11 mouse cellular contexts compared by ENCODE assay signal in genomic region chr4:131981755-131982154, GRCm38 (mm10).
DNase-seq lines count a peak whose midpoint lies in the region; ATAC-seq and TF ChIP-seq lines count a peak whose summit lies in the region.
"Had no signal": no experiment of that assay in that cellular context is flagged by ENCODE, and none has a peak within 500 bp of the region (broad histone marks: within the 10 kb centered on the region; RNA-seq: fewer than 3 reads in every experiment).

No protein-coding gene starts in this region.

- no peak for TF ChIP-seq POLR2A in MEL (IDR thresholded peaks at IDR 0.05; ENCODE audit: control insufficient read depth in 1 of 2, insufficient read depth in 1 of 2, low read depth in 1 of 2, low read length in 2 of 2, poor library complexity in 1 of 2)

- no peaks in the 10 kb centered on the region for H3K9me3 ChIP-seq in hindbrain, postnatal 0 days (ENCODE audit: low read length)
- H3K9me3 ChIP-seq in hindbrain, embryonic 13.5 days, result no peaks in the 10 kb centered on the region
- no peaks in the 10 kb centered on the region for H3K9me3 ChIP-seq in midbrain, embryonic 14.5 days (ENCODE audit: control insufficient read depth, low read length)
- no peaks in the 10 kb centered on the region for H3K9me3 ChIP-seq in midbrain, embryonic 10.5 days (replicated peaks)
- no peaks in the 10 kb centered on the region for H3K9me3 ChIP-seq in MEL (replicated peaks; ENCODE audit: insufficient read depth, low read length)
- H3K9me3 ChIP-seq: hindbrain, embryonic 12.5 days had no signal

- no peak overlapping the region for H3K27ac ChIP-seq in hindbrain, postnatal 0 days
- H3K27ac ChIP-seq in hindbrain, embryonic 13.5 days, result no peak overlapping the region
- H3K27ac ChIP-seq in midbrain, embryonic 14.5 days (replicated peaks; ENCODE audit: low read depth, low read length), result no peak overlapping the region
- no peak overlapping the region for H3K27ac ChIP-seq in midbrain, embryonic 10.5 days (replicated peaks)
- no peak overlapping the region for H3K27ac ChIP-seq in MEL (ENCODE audit: control insufficient read depth, low read depth, low read length)
- H3K27ac ChIP-seq: hindbrain, embryonic 12.5 days had no signal

- no peak overlapping the region for H3K4me3 ChIP-seq in hindbrain, postnatal 0 days (ENCODE audit: low read length)
- no peak overlapping the region for H3K4me3 ChIP-seq in hindbrain, embryonic 13.5 days
- H3K4me3 ChIP-seq in midbrain, embryonic 14.5 days (replicated peaks; ENCODE audit: low read depth, low read length), result no peak overlapping the region
- H3K4me3 ChIP-seq in midbrain, embryonic 10.5 days, result no peak overlapping the region
- H3K4me3 ChIP-seq in MEL (ENCODE audit: control insufficient read depth in 1 of 2, insufficient read depth in 1 of 2, low read depth in 2 of 2, low read length in 2 of 2), result no peak overlapping the region
- H3K4me3 ChIP-seq: hindbrain, embryonic 12.5 days had no signal

- no peaks in the 10 kb centered on the region for H3K27me3 ChIP-seq in hindbrain, postnatal 0 days (ENCODE audit: insufficient read depth, low read length)
- H3K27me3 ChIP-seq in hindbrain, embryonic 13.5 days, result no peaks in the 10 kb centered on the region
- H3K27me3 ChIP-seq in midbrain, embryonic 14.5 days (ENCODE audit: control insufficient read depth, insufficient read depth, low read length), result no peaks in the 10 kb centered on the region
- no peaks in the 10 kb centered on the region for H3K27me3 ChIP-seq in midbrain, embryonic 10.5 days (ENCODE audit: low read depth, poor library complexity, severe bottlenecking)
- H3K27me3 ChIP-seq in MEL (ENCODE audit: control insufficient read depth in 1 of 2, insufficient read depth in 2 of 2, low read length in 2 of 2), result no peaks in the 10 kb centered on the region
- H3K27me3 ChIP-seq in splenic B cell, adult 2 months (ENCODE audit: control insufficient read depth, insufficient read depth, low read length, poor library complexity, severe bottlenecking), result no peaks in the 10 kb centered on the region
- H3K27me3 ChIP-seq: hindbrain, embryonic 12.5 days had no signal

- no peak for ATAC-seq in hindbrain, postnatal 0 days
- no peak for ATAC-seq in hindbrain, embryonic 13.5 days (ENCODE audit: low FRiP score)
- no peak for ATAC-seq in midbrain, embryonic 14.5 days (ENCODE audit: low FRiP score, low TSS enrichment)

- peak; percentile 63 for TF ChIP-seq CTCF in hindbrain, postnatal 0 days (IDR thresholded peaks at IDR 0.05; ENCODE audit: low read depth)
- peak; percentile 15 to 52 (median 31); a peak in 5 of 6 replicates for TF ChIP-seq CTCF in MEL (IDR thresholded peaks at IDR 0.05 in 2 of 3, conservative IDR thresholded peaks at IDR 0.05 in 1 of 3; ENCODE audit: control insufficient read depth in 1 of 3, insufficient read depth in 1 of 3, low read depth in 2 of 3, low read length in 3 of 3, poor library complexity in 1 of 3, severe bottlenecking in 1 of 3)

- peak; percentile 46 for DNase-seq in hindbrain, postnatal 0 days (ENCODE audit: low spot score)
- peak; percentile 32 for DNase-seq in midbrain, embryonic 14.5 days
- DNase-seq in midbrain, embryonic 10.5 days (ENCODE audit: low spot score), result no peak
- DNase-seq in MEL (ENCODE audit: low read depth, low spot score), result peak; percentile 45
- DNase-seq in splenic B cell, adult 2 months (ENCODE audit: low read depth, low spot score), result peak; percentile 41
- DNase-seq in frontal cortex, adult 2 months (ENCODE audit: extremely low spot score in 1 of 2, low spot score in 1 of 2), result no peak
- DNase-seq: lung, postnatal 14 days; spleen, adult 18-20 months; thymus, adult 18-20 months had no signal

- H3K79me2 ChIP-seq in MEL (ENCODE audit: control insufficient read depth, insufficient read depth, low read length, poor library complexity), result no peaks in the 10 kb centered on the region

- H3K9ac ChIP-seq in hindbrain, postnatal 0 days (replicated peaks; ENCODE audit: low read length), result no peak overlapping the region
- H3K9ac ChIP-seq in hindbrain, embryonic 13.5 days, result no peak overlapping the region
- H3K9ac ChIP-seq in midbrain, embryonic 14.5 days (replicated peaks; ENCODE audit: low read length), result no peak overlapping the region
- H3K9ac ChIP-seq in MEL (ENCODE audit: control insufficient read depth, low read depth, low read length, poor library complexity, severe bottlenecking), result no peak overlapping the region
- H3K9ac ChIP-seq: hindbrain, embryonic 12.5 days had no signal

- no peak for TF ChIP-seq EP300 in MEL (IDR thresholded peaks at IDR 0.05; ENCODE audit: low read depth in 1 of 2, low read length in 2 of 2)

- H3K36me3 ChIP-seq in hindbrain, postnatal 0 days (ENCODE audit: insufficient read depth, low read length), result peaks cover 11% of the 10 kb centered on the region
- peaks cover 22% of the 10 kb centered on the region for H3K36me3 ChIP-seq in hindbrain, embryonic 13.5 days
- H3K36me3 ChIP-seq in midbrain, embryonic 14.5 days (ENCODE audit: control insufficient read depth, insufficient read depth, low read length), result peaks cover 36% of the 10 kb centered on the region
- H3K36me3 ChIP-seq in midbrain, embryonic 10.5 days, result peaks cover 72% of the 10 kb centered on the region
- H3K36me3 ChIP-seq in MEL (ENCODE audit: control insufficient read depth in 1 of 2, insufficient read depth in 2 of 2, low read length in 2 of 2), result peaks cover 0 to 18% of the 10 kb centered on the region in 2 experiments; a peak in 2 of 4 replicates
- H3K36me3 ChIP-seq in splenic B cell, adult 2 months (ENCODE audit: control insufficient read depth, insufficient read depth, low read length, poor library complexity, severe bottlenecking), result no peaks in the 10 kb centered on the region; the same call in 1 of the 2 replicates

- 0 out of 2 replicates have a peak, but pooled peaks cover 4% of the 10 kb centered on the region for H3K4me1 ChIP-seq in hindbrain, postnatal 0 days (ENCODE audit: insufficient read depth, low read length)
- H3K4me1 ChIP-seq in hindbrain, embryonic 13.5 days (replicated peaks), result peaks cover 16% of the 10 kb centered on the region
- peaks cover 13% of the 10 kb centered on the region; the same call in 1 of the 2 replicates for H3K4me1 ChIP-seq in midbrain, embryonic 14.5 days (ENCODE audit: control insufficient read depth, insufficient read depth, low read length)
- peaks cover 19% of the 10 kb centered on the region for H3K4me1 ChIP-seq in midbrain, embryonic 10.5 days
- H3K4me1 ChIP-seq in MEL (ENCODE audit: control insufficient read depth in 1 of 2, insufficient read depth in 2 of 2, low read length in 2 of 2), result no peaks in the 10 kb centered on the region

- H3K4me2 ChIP-seq in hindbrain, postnatal 0 days (ENCODE audit: low read depth, low read length), result no peak overlapping the region
- no peak overlapping the region for H3K4me2 ChIP-seq in hindbrain, embryonic 13.5 days
- no peak overlapping the region for H3K4me2 ChIP-seq in midbrain, embryonic 14.5 days (ENCODE audit: low read length)
- H3K4me2 ChIP-seq: hindbrain, embryonic 12.5 days had no signal

- TF ChIP-seq RAD21 in MEL (IDR thresholded peaks at IDR 0.05; ENCODE audit: low read depth, low read length), result peak; percentile 30

TF ChIP-seq in MEL, 35 proteins besides CTCF, POLR2A, EP300 and RAD21:
- TF ChIP-seq HCFC1 (IDR thresholded peaks at IDR 0.05; ENCODE audit: low read depth, low read length) (no peak), KAT2A (conservative IDR thresholded peaks at IDR 0.05; ENCODE audit: low read depth, low read length) (no peak), SMC3 (IDR thresholded peaks at IDR 0.05; ENCODE audit: low read depth, low read length) (peak; percentile 69), CHD2 (IDR thresholded peaks at IDR 0.05; ENCODE audit: low read length) (no peak), JUND (IDR thresholded peaks at IDR 0.05; ENCODE audit: low read depth, low read length) (no peak), NRF1 (IDR thresholded peaks at IDR 0.05; ENCODE audit: insufficient read depth, low read depth, low read length, poor library complexity, severe bottlenecking) (no peak), ETS1 (IDR thresholded peaks at IDR 0.05; ENCODE audit: low read depth, low read length) (no peak), POLR2AphosphoS2 (IDR thresholded peaks at IDR 0.05; ENCODE audit: low read length) (no peak), ZC3H11A (IDR thresholded peaks at IDR 0.05; ENCODE audit: low read depth, low read length) (peak; percentile 28; the same call in 1 of the 2 replicates), ZNF384 (IDR thresholded peaks at IDR 0.05; ENCODE audit: low read depth, low read length) (no peak)

Comparison
In these comparisons a context has a peak if more than half of its experiments do, and no peak if none do; other contexts are left out.
1. DNase-seq: peak in hindbrain, postnatal 0 days (single experiment), midbrain, embryonic 14.5 days (single experiment), MEL (single experiment) and splenic B cell, adult 2 months (single experiment); none in midbrain, embryonic 10.5 days (single experiment) and frontal cortex, adult 2 months (0 of 2).